Mouse (Mus musculus): ENCODE data around the gene C1qtnf4.

- TF ChIP-seq CTCF (IDR thresholded peaks at IDR 0.05; ENCODE audit: low read depth) (no peak), EP300 (IDR thresholded peaks at IDR 0.05; ENCODE audit: low read depth) (no peak)
Observed at GRCm38 (mm10) chr2:90922636-90923035, 37.0 kb downstream of the C1qtnf4 start.
